Mouse (Mus musculus): Measurements from ENCODE around the gene Nat8. TPM values are rescaled to one million over a fixed set of nuclear protein-coding genes. Genes with fewer than 3 reads are reported as not detected.

Gene Nat8
- polyA plus RNA-seq, 1 experiment from 2014 or later, result not detected

Small RNA genes within 50 kb of the gene (microRNA-seq; reads per million reads assigned to microRNA genes)
- gene Mir6375, result not detected

Other genes with a start within 250 kb of the Nat8 start
- gene Alms1, start 244.6 kb downstream of the Nat8 start, polyA plus RNA-seq (2016; fragmentation: Nextera tagmentation; extraction: Ambion mirVana), result 5.9 and 6.7 TPM in 2 replicates
- not detected in 2 replicates for gene Nat8f7, start 118.9 kb downstream of the Nat8 start, polyA plus RNA-seq (2016; fragmentation: Nextera tagmentation; extraction: Ambion mirVana)
- gene Nat8f3, start 66.3 kb downstream of the Nat8 start, polyA plus RNA-seq (2016; fragmentation: Nextera tagmentation; extraction: Ambion mirVana), result 0.29 TPM in 1 of 2 replicates, not detected in the other
- not detected in 2 replicates for gene Nat8f6, start 11.1 kb downstream of the Nat8 start, polyA plus RNA-seq (2016; fragmentation: Nextera tagmentation; extraction: Ambion mirVana)
- not detected in 2 replicates for gene Nat8f5, start 11.1 kb downstream of the Nat8 start, polyA plus RNA-seq (2016; fragmentation: Nextera tagmentation; extraction: Ambion mirVana)
- not detected in 2 replicates for gene Nat8f2, start 37.1 kb upstream of the Nat8 start, polyA plus RNA-seq (2016; fragmentation: Nextera tagmentation; extraction: Ambion mirVana)
- gene Nat8f4, start 72.8 kb upstream of the Nat8 start, polyA plus RNA-seq (2016; fragmentation: Nextera tagmentation; extraction: Ambion mirVana), result 4.6 TPM in 2 replicates
- gene Tprkb, start 79.8 kb upstream of the Nat8 start, polyA plus RNA-seq (2016; fragmentation: Nextera tagmentation; extraction: Ambion mirVana), result 41.2 and 41.4 TPM in 2 replicates
- gene Nat8f1, start 83.6 kb upstream of the Nat8 start, polyA plus RNA-seq (2016; fragmentation: Nextera tagmentation; extraction: Ambion mirVana), result 9.6 and 9.9 TPM in 2 replicates
- 48.8 and 56.6 TPM in 2 replicates for gene Dusp11, start 129.6 kb upstream of the Nat8 start, polyA plus RNA-seq (2016; fragmentation: Nextera tagmentation; extraction: Ambion mirVana)
- gene Figla, start 184.1 kb upstream of the Nat8 start, polyA plus RNA-seq (2016; fragmentation: Nextera tagmentation; extraction: Ambion mirVana), result not detected in 2 replicates
- gene Add2, start 196.6 kb upstream of the Nat8 start, polyA plus RNA-seq (2016; fragmentation: Nextera tagmentation; extraction: Ambion mirVana), result 110 and 116 TPM in 2 replicates